Mouse (Mus musculus) common myeloid progenitor, adult 5-6 weeks (primary cell): ENCODE measurements around the gene Ninj2. TPM values are rescaled to one million over a fixed set of nuclear protein-coding genes. Genes with fewer than 3 reads are reported as not detected.

ENCODE experiments used
- ATAC-seq: replicated peaks from 2 replicates; pipeline ENCODE4 v1.8.0; 2016; ENCODE audit warnings: low read depth, mild to moderate bottlenecking, moderate TSS enrichment, inconsistent platforms; ENCODE audit not compliant: poor library complexity, severe bottlenecking
- total RNA-seq: library from RNA; stranded (forward); fragments of 200-1000, 187-1606 nt; gene quantifications from 2 replicates; pipeline ENCODE4 v1.2.3, GENCODE M21; 2017

Ninj2 gene
- total RNA-seq, 1 experiment from 2014 or later: not detected

GRCm38 (mm10) chr6:120241453-120241852, 148.3 kb downstream of the Ninj2 start:
- ATAC-seq: no peak

- no peak for ATAC-seq
Measured at GRCm38 (mm10) chr6:120242530-120242929, 149.4 kb downstream of the Ninj2 start.

GRCm38 (mm10) chr6:120243250-120243649, 150.1 kb downstream of the Ninj2 start:
- no peak for ATAC-seq

GRCm38 (mm10) chr6:120246676-120247075, 153.5 kb downstream of the Ninj2 start:
- ATAC-seq: no peak

- ATAC-seq: no peak
Measured at GRCm38 (mm10) chr6:120249831-120250230, 156.7 kb downstream of the Ninj2 start.

Other genes starting within 250 kb of the Ninj2 start
- 11.5 and 13.9 TPM in 2 replicates for gene Erc1, start 245.2 kb upstream of the Ninj2 start, total RNA-seq
- gene Rad52, start 190.7 kb upstream of the Ninj2 start, total RNA-seq: 17.9 and 21.1 TPM in 2 replicates
- gene Wnk1, start 54.7 kb upstream of the Ninj2 start, total RNA-seq: 237 and 332 TPM in 2 replicates
- not detected in 2 replicates for gene D330020A13Rik, start 201.0 kb downstream of the Ninj2 start, total RNA-seq
- gene B4galnt3, start 201.2 kb downstream of the Ninj2 start, total RNA-seq: not detected in 2 replicates